Mouse (Mus musculus) G1E (cell line): ENCODE measurements at regions not wholly inside any gene's neighbourhood (a gene's known extent, or its start where the extent isn't known, plus 50 kb on each side); places are given as distances from the start of the nearest gene placed in this dataset.

Experiments used
- CTCF ChIP-seq: IDR thresholded peaks from 2 replicates; pipeline ENCODE4 v1.5.1; 2012; ENCODE audit warnings: low read depth, low read length, inconsistent platforms, mixed read lengths
- GATA1 ChIP-seq: IDR thresholded peaks from 2 replicates; pipeline ENCODE4 v1.6.1; 2012; ENCODE audit warnings: borderline replicate concordance, low read length, inconsistent platforms, mixed read lengths
- GATA2 ChIP-seq: IDR thresholded peaks from 2 replicates; pipeline ENCODE4 v1.6.1; 2012; ENCODE audit warnings: low read depth, low read length, inconsistent platforms, borderline replicate concordance
- POLR2AphosphoS5 ChIP-seq: IDR thresholded peaks from 2 replicates; pipeline ENCODE4 v1.6.1; 2012; ENCODE audit warnings: low read depth, low read length, inconsistent platforms; ENCODE audit not compliant: insufficient replicate concordance
- TAL1 ChIP-seq: conservative IDR thresholded peaks from 2 replicates; pipeline ENCODE4 v1.6.1; 2012; ENCODE audit warnings: low read depth, low read length, inconsistent platforms, mixed read lengths

DNA sequence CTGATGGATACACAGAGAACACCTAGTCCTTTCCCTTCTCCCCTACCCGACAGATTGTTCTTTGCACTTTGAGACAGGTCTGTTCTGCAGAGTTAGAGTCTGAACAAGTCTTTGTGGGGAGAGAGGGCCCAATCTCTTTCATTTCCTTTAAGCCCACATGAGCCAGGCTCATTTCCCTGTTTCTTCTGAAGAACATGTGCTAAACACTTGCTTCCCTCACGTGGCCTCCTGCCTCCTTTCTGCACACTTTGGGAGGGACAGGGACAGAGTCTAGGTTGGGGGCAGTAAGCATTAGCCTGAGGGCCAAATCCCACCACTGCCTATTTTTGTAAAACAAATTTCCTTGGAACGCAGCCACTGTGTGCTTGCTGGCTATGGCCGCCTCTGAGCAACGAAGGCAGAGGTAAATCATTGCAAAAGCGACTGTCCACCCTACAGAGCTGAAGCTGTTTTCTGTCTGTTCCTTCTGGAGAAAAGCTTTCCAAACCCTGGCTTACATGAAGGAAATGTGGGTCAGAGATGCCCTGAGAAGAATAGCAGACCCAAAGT is 170.6 kb upstream of the Kbtbd8 start:
- TF ChIP-seq CTCF = no peak
- no peak for TF ChIP-seq GATA1
- TF ChIP-seq POLR2AphosphoS5 = no peak
- no peak for TF ChIP-seq TAL1
- TF ChIP-seq GATA2 = no peak
